Mouse (Mus musculus): ENCODE data around the gene Gm3285.

Gene Gm3285

GRCm38 (mm10) chr10:77900903-77901818 is 39.4 kb downstream of the Gm3285 start:
- no peak for DNase-seq (ENCODE audit: low read depth)

GRCm38 (mm10) chr10:77901871-77902210 is 40.1 kb downstream of the Gm3285 start:
- DNase-seq (ENCODE audit: low read depth): no peak

- no peak for DNase-seq (ENCODE audit: low read depth)
These were observed 40.6 kb downstream of the Gm3285 start, which contains the start of gene Lrrc3 for GRCm38 (mm10) chr10:77902211-77902893. Lrrc3 (minus strand) TSS chr10:77902536.

- DNase-seq (ENCODE audit: low read depth): no peak
These were observed 41.3 kb downstream of the Gm3285 start for GRCm38 (mm10) chr10:77902894-77903715.
